Mouse (Mus musculus): Measurements from ENCODE around the gene Setd6.

The Setd6 gene

DNA sequence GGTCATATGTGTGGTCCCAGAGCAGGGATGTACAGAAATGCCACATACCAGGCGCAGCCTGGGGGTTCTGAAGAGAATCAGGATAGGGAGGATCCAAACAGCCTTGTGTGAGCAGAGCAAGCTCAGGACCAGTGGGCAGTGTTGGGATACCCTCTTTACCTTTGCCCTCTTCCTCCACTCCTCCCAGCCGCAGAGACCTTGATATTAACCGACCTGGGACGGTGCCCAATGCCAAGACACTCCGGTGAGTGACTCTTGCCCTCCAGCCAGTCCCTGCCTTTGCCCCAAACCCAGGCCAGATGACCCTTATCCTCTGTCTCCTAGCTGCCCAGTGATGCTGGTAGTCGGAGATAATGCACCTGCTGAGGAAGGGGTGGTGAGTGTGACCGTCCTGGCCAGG, 6.1 kb upstream of the Setd6 start:
- DNase-seq (ENCODE audit: extremely low spot score, low spot score) = no peak

DNA sequence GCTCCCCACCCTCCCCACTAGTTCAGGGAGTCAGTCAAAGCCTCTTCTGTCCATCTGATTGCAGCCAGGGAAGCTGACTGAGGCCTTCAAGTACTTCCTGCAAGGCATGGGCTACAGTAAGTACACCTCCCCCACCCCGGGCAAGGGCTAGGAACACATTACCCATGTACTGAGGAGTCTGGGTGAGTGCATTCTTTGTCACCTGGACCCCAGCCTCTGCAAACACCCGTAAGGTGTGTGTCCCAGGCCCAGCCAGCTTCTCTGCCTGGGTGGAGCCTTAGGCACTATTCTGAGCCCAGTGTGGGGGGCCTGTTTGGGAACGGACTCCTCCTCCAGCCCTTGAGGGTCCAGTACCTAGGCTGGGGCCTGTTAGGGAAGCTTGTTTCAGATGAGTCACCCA, 4.7 kb upstream of the Setd6 start:
- DNase-seq (ENCODE audit: extremely low spot score, low spot score) = no peak

DNA sequence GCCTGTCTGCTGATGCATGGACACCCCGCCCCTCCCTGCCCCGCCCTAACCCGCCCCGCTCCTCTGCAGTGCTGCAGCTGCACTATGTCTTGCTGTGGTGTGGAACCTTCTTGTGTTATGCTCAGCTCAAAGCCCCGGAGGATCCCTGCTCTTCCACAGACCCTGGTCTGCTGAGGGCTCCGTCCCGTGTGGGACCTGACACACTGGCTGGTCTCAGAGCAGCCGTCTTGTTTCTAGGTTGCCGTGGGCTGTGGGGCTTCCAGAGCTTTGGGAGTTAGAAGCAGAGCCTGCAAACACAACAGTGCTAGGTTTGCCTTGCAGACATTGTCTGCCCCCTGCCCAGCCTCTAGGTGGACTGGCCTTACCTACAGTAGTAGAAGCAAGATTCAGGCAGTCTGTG, 3.3 kb upstream of the Setd6 start:
- DNase-seq (ENCODE audit: extremely low spot score, low spot score) = no peak

DNA sequence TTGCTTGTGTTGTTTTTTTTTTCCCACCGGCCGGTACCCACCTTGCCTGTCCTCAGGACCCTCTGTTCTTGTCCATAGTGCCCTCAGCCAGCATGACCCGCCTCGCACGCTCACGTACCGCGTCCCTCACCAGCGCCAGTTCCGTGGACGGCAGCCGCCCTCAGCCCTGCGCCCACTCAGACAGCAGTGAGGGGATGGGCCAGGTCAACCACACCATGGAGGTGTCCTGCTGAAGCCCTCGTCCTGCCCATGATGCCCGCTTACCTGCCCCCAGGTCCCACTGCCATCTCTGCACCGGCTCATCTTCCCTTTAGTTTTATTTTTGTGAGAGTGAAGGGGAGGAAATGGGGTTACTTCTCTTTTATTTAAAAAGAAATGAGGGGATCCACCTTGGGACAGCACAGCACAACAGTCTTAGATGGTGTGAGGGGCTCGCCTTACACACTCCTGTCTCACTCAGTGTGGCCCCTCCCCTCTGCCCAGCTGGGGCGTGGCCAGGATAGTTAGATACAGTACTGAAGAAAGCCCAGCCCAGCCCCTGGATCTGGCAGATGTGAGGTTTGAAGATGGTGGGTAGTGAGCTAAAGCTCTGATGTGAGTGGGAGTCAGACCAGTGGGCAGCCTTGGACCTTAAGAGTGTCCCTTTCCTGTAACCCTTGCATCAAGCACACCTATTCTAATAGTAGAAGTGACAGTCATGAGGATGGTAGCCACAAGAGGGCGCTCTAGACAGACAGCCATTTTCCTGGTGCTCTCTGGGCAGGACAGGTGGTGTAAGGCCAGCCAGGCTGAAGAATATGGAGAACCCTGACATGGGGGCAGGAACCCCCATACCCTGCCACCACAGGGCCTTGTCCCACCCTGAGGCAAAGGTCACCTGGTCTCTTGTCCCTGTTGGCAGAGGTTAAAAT, 2.3 kb upstream of the Setd6 start:
- peak; percentile 79 for DNase-seq (ENCODE audit: extremely low spot score, low spot score)

DNA sequence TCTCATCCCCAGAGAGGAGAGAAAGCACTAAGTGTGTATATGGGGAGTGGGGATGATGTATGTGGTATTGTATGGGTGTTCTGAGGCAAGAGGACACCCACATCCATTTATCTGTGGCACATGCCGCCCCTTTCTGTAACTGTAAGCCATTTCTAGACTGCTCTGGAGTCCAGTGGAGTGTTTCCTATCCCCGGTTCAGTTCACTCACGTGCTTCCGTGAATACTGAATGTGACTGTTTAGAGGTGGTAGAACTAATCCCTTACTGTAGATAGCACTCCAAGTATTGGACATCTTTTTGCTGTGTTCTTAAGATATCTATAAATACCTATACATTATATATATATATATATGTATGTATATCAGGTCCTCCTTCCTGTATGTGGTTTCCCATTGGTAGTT, 1.3 kb upstream of the Setd6 start:
- no peak for DNase-seq (ENCODE audit: extremely low spot score, low spot score)

DNA sequence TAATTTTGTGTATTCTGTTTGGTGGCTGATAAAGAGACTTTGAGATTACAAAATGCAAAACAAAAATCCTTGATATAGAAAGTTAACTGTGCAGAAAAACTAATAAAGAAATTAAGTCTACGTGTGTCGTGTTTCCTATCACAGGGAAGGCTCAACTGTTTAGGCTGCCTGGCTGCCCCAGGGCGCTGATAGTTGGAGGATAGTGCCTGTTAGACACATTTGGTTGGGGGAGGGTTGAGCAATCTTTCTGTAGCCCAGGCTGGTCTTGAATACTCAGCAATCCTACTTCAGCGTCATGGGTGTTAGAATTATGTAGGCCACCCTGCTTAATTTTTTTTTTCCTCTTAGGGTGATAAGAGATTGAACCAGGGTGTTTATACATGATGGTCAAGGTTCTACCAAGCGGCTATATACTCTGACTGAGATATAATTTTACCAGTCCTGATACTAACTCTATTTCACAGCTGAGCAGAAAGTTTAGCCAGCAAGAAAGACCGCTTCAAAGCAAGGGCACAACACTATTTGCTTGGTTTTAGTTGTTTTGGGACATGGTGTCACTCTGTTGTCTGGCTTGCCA, 756 bp upstream of the Setd6 start:
- DNase-seq (ENCODE audit: extremely low spot score, low spot score) = no peak

DNA sequence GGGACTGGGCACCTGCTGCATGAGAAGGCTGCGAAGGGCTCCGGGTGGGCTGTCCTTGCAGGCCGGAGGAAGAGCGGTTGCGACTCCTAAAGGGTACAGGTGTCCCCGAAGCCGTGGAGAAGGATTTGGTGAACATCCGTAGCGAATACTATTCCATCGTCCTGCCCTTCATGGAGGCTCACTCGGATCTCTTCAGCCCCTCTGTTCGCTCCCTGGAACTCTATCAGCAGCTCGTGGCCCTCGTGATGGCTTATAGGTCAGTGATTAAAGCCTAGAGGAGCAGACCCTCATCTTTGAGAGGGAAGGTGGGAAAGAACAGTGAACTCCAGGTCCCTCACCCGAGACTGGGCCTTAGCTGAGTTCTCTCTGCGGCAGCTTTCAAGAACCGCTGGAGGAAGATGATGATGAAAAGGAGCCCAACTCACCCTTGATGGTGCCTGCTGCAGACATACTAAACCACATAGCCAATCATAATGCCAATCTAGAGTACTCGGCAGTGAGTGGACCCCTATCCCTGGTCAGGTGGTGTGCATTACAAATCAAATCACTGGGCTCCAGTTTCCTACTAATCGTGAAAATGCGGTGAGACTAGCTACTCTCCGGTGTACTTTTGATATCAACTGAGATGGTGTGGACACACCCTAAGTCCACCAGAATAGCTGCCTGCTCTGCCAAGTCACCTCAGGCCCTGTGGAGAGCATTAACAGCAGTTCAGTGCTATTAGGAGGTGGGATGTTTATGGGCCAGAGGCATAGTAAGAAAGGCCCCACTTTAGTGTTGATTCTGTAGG, 1.1 kb downstream of the Setd6 start:
- no peak for DNase-seq (ENCODE audit: extremely low spot score, low spot score)

DNA sequence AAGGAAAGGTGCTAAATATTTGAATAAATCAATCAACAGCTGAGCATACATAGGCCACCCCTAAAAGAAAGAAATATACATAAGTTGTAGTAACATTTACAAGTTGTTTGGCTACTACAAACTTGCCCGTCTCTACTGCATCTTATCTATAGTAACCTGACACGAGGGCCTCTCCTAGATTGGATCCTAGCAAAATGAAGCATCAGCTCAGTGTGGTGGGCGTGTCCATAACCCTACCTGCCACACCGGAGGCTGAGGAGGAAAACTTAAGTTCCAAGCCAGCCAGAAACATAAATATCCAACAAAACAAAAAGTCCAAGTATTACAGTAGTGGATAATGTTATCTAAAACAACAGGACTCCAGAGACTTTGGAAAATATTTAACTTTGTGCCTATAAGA, 11.9 kb downstream of the Setd6 start:
- no peak for DNase-seq (ENCODE audit: extremely low spot score, low spot score)

DNA sequence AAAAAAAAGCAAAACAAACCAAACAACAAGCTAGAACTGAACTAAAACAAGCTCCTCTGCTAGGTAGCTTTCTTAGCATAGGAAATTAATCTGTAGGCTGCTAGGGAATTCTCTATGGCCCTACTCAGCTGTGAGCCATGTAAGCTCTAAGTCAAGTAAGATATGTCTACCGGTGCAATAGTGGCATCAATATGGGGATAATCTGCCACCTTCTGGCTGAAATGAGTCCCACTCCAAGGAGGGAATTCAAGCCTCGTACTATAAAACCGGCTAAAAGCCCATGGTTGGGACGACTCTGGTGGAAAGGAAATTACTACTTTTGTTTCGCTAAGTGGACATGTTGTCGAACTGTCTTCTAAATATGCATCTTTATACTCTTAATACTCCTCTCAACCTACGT, 22.9 kb downstream of the Setd6 start:
- no peak for DNase-seq (ENCODE audit: extremely low spot score, low spot score)

DNA sequence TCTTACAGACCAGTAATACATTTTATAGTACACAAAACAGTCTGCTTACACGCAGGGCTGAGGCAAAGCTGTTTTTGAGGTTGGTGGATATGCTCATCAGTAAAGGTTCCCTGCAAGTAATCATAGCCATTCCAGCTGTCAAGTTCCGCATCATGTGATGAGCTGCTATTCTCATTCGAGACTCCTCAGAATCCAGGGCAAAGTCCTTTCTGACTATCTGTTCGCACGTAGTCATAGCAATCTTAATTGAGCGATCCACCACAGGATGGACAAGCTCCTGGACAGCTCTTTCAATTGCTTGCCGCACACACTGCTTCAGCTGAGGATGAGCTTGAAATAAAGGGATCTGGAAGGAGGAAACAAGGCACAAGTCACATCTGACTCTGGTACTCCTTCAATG, 26.1 kb downstream of the Setd6 start:
- no peak for DNase-seq (ENCODE audit: extremely low spot score, low spot score)

DNA sequence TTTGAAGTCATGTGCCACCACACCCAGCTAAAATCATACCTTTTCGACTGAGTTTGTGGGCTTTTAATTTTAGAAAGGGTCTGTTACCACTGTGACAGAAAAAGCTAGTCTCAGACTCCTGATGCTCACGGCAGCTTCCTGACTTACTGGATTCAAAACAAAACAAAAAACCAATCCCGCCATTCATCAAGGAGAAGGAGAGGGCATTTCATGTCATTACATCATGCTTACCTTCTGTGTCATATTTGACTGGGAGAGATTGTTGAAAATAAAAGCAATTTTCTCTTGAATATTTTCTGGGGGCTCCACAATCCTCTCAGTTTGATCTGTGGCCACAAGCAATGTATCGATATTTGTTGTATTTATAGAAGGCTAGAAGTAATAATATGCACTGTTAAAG, 32.3 kb downstream of the Setd6 start:
- DNase-seq (ENCODE audit: extremely low spot score, low spot score) = no peak

DNA sequence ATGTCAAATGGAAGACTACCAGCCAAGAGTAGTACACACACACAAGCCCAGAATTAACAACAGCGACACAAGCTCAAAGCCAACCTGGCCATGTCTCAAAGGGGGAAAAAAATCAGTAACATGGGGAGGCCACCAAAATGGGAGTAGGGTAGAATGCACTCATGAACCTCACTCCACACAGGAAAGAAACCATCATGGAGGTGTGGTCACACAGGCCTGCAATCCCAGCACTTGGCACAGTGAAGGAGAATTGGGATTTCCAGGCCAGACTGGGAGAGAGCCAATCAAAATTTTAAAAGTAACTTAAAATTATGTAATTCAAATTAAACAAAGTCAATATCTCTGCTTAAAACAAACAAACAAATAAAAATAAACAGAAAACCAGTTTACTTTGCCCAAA, 36.2 kb downstream of the Setd6 start:
- DNase-seq (ENCODE audit: extremely low spot score, low spot score) = no peak

DNA sequence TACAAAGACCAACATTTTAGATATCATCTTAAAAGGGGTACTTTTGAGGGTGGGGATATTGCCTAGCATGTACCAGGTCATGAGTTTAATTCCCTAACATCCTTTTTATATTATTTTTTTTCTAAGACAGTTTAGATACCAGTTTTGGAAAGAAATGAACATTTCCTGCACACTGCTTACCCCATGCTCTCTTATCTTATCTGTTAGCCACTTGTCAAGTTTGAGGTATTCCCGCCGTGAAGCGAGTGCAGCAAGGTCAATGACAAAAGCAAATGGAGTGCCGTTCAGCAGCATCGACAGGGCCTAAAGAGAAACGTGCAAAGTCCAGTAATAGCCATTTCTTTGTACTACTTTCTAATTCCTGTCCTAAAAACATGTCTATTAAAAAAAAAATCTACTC, 44.6 kb downstream of the Setd6 start:
- no peak for DNase-seq (ENCODE audit: extremely low spot score, low spot score)

DNA sequence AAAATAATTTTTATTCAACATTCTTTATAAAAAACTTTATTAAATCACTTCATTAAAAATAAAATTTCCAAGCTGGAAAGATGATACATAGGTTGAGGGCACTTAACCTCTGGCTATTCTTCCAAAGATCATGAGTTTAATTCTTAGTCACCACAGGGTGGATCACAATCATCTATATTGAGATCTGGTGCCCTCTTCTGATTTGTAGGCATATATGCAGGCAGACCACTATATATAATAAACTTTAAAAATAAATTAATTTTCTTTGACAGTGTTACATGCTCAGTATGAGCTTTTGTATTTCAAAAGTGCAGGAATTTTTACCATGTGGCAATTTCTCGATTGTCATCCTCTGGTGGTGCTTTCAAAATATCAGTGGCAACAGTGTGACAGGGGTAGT, 48.5 kb downstream of the Setd6 start:
- no peak for DNase-seq (ENCODE audit: extremely low spot score, low spot score)
